In genomic region chr1:93658559-93658958, GRCm38 (mm10) we compare ENCODE assay signal across 7 mouse cellular contexts. TPM values are rescaled to one million over a fixed set of nuclear protein-coding genes. Genes with fewer than 3 reads are reported as not detected.
DNase-seq lines count a peak whose midpoint lies in the region; ATAC-seq and TF ChIP-seq lines count a peak whose summit lies in the region.
"Not testable (repeated sequence)": the region's sequence is repeated elsewhere in the genome, so short reads cannot be mapped to it uniquely, and the experiment has no call there.

Gene Stk25, minus strand, starts transcription at chr1:93658659.

- H3K4me3 ChIP-seq in forebrain, embryonic 13.5 days; heart, embryonic 11.5 days (ENCODE audit: low read depth, low read length); hindbrain, postnatal 0 days (ENCODE audit: low read length); left cerebral cortex, adult 2 months; liver, postnatal 0 days (ENCODE audit: low read depth, low read length); myocyte: not testable (repeated sequence)

- not testable (repeated sequence) for DNase-seq in adrenal gland, postnatal 36 days; hindbrain, postnatal 0 days (ENCODE audit: low spot score); left cerebral cortex, adult 2 months (ENCODE audit: extremely low spot score in 1 of 2, low spot score in 2 of 2); liver, postnatal 0 days

- H3K79me2 ChIP-seq in myocyte (ENCODE audit: control insufficient read depth, insufficient read depth), result not testable (repeated sequence)

- TF ChIP-seq POLR2A in myocyte (IDR thresholded peaks at IDR 0.05; ENCODE audit: insufficient read length, low read depth), result not testable (repeated sequence)

- not testable (repeated sequence) for H3K9me3 ChIP-seq in forebrain, embryonic 13.5 days (replicated peaks); heart, embryonic 11.5 days (replicated peaks; ENCODE audit: control insufficient read depth, low read length); hindbrain, postnatal 0 days (ENCODE audit: low read length); liver, postnatal 0 days (ENCODE audit: low read length)

- intact Hi-C loops in left cerebral cortex, adult 2 months (cut with DNase I), result not testable (repeated sequence)

- not testable (repeated sequence) for H3K4me2 ChIP-seq in forebrain, embryonic 13.5 days; heart, embryonic 11.5 days; hindbrain, postnatal 0 days (ENCODE audit: low read depth, low read length); liver, postnatal 0 days (ENCODE audit: low read depth, low read length); myocyte (ENCODE audit: low read depth)

- not testable (repeated sequence) for H3K36me3 ChIP-seq in forebrain, embryonic 13.5 days (ENCODE audit: poor library complexity, severe bottlenecking); heart, embryonic 11.5 days (ENCODE audit: control insufficient read depth, insufficient read depth, low read length); hindbrain, postnatal 0 days (ENCODE audit: insufficient read depth, low read length); liver, postnatal 0 days (replicated peaks; ENCODE audit: insufficient read depth, low read length); myocyte (ENCODE audit: control insufficient read depth, insufficient read depth)

- TF ChIP-seq CTCF in hindbrain, postnatal 0 days (IDR thresholded peaks at IDR 0.05; ENCODE audit: low read depth); left cerebral cortex, adult 2 months (IDR thresholded peaks at IDR 0.05); liver, postnatal 0 days (IDR thresholded peaks at IDR 0.05; ENCODE audit: low read depth): not testable (repeated sequence)

- ATAC-seq in forebrain, embryonic 13.5 days; heart, embryonic 11.5 days (replicated peaks; ENCODE audit: insufficient number of reproducible peaks, low FRiP score, low TSS enrichment); hindbrain, postnatal 0 days; liver, postnatal 0 days: not testable (repeated sequence)

- H3K27me3 ChIP-seq in forebrain, embryonic 13.5 days; heart, embryonic 11.5 days (ENCODE audit: control insufficient read depth, insufficient read depth, low read length); hindbrain, postnatal 0 days (ENCODE audit: insufficient read depth, low read length); liver, postnatal 0 days (ENCODE audit: insufficient read depth, low read length); myocyte (ENCODE audit: control insufficient read depth, insufficient read depth, insufficient read length): not testable (repeated sequence)

- not testable (repeated sequence) for TF ChIP-seq EP300 in liver, postnatal 0 days (IDR thresholded peaks at IDR 0.05; ENCODE audit: low read depth)

- H3K4me1 ChIP-seq in forebrain, embryonic 13.5 days; heart, embryonic 11.5 days (ENCODE audit: control insufficient read depth, insufficient read depth, low read length); hindbrain, postnatal 0 days (ENCODE audit: insufficient read depth, low read length); liver, postnatal 0 days (ENCODE audit: insufficient read depth): not testable (repeated sequence)

- H3ac ChIP-seq in myocyte (ENCODE audit: control insufficient read depth, insufficient read length), result not testable (repeated sequence)

- not testable (repeated sequence) for H3K9ac ChIP-seq in forebrain, embryonic 13.5 days; heart, embryonic 11.5 days (ENCODE audit: low read depth, low read length); hindbrain, postnatal 0 days (replicated peaks; ENCODE audit: low read length); liver, postnatal 0 days (replicated peaks)

- H3K27ac ChIP-seq in forebrain, embryonic 13.5 days; heart, embryonic 11.5 days (ENCODE audit: low read depth, low read length); hindbrain, postnatal 0 days; left cerebral cortex, adult 2 months; liver, postnatal 0 days (ENCODE audit: low read depth): not testable (repeated sequence)

RNA-seq across cellular contexts. Expression of gene Stk25, which starts in this region (rescaled TPM):
- total RNA-seq in adrenal gland, postnatal 36 days (2021), result 100 to 1,000 TPM; 127 to 129 TPM
- 222 and 245 TPM in 2 replicates for polyA plus RNA-seq in forebrain, embryonic 13.5 days (2015; fragmentation: Nextera tagmentation; extraction: Ambion mirVana)
- 144 and 152 TPM in 2 replicates for polyA plus RNA-seq in heart, embryonic 11.5 days (2014; fragmentation: Nextera tagmentation; extraction: Ambion mirVana)
- total RNA-seq in hindbrain, postnatal 0 days (2014; rRNA removed), result 261 and 340 TPM in 2 replicates
- 309 and 328 TPM in 2 replicates for polyA plus RNA-seq in hindbrain, postnatal 0 days (2015; fragmentation: Nextera tagmentation; extraction: Ambion mirVana)
- total RNA-seq in left cerebral cortex, adult 2 months (2021), result 100 to 1,000 TPM; 360 to 388 TPM
- 39.6 and 41.3 TPM in 2 replicates for polyA plus RNA-seq in liver, postnatal 0 days (2015; fragmentation: Nextera tagmentation; extraction: Ambion mirVana)
- polyA plus RNA-seq in myocyte (2012; fragmentation: generic; extraction: Trizol), result 119 TPM
